Mouse (Mus musculus): Measurements from ENCODE around the gene Adamts20. TPM values are rescaled to one million over a fixed set of nuclear protein-coding genes. Genes with fewer than 3 reads are reported as not detected.

Gene Adamts20
- polyA plus RNA-seq, 1 experiment from 2014 or later = 7.4 TPM

DNA sequence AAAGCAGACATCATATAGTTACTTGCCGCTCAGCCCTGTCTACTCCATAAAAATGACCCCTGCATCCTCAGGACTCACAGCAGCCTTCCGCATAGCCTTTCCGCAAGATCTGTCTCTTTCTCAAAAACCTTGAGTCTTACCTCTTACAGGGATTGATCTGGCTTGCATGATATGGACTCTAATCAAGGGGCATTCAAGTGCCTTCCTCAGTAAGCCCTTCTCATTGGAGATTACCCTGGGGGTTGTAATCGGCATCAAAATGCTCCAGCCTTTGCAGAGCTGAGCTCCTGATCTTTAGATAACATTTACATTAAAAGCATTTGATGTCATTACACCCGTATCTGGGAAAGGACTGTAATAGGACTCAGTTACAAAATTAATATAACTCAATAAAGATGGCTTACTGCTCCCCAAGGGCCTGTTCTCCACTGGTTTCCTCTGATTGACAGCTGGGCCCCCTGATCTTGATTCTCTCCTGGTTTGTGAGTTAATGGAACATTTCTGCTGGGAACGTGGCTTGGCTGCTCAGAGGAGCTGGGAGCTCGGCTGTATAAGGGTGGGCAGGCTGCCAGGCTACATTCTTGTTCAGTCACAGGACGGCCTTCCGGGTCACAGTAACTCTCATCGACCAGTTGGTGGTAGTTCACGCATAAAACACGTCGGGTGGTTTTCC, 139.6 kb downstream of the Adamts20 start:
- H3K4me1 ChIP-seq = 0 out of 2 replicates have a peak, but pooled peaks cover 5% of the 10 kb centered on the region
- H3K9me3 ChIP-seq = no peaks in the 10 kb centered on the region
- no peak overlapping the region for H3K27ac ChIP-seq
- peaks cover 4% of the 10 kb centered on the region; the same call in 1 of the 2 replicates for H3K36me3 ChIP-seq
- WGBS = 66% methylated on average over 13 of the region's 13 CpGs
- ATAC-seq (ENCODE audit: low FRiP score, low read depth) = no peak
- H3K4me3 ChIP-seq = no peak overlapping the region
- H3K27me3 ChIP-seq (replicated peaks) = no peaks in the 10 kb centered on the region
- H3K9ac ChIP-seq = no peak overlapping the region
- no peak overlapping the region for H3K4me2 ChIP-seq (replicated peaks)

DNA sequence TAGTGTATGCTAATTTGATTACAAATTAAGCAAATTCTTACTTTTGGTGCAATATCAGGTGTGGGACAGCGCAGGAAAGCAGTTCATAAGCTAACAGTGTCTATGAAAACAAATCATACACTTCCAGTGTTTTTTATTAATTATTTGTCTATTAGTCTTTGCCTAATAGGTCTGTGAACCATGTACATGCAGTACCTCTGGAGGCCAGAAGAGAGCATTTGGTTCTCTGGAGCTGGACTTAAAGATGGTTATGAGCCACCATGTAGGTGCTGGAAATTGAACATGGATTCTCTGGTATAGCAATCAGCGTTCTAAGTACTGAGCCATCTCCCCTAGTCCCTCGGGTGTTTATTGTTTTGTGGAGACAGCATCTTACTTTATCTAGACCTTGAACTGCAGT, 149.0 kb downstream of the Adamts20 start:
- ATAC-seq (ENCODE audit: low FRiP score, low read depth) = no peak
- Histone ChIP-seq H3K4me3 (no peak overlapping the region), H3K9me3 (no peaks in the 10 kb centered on the region), H3K36me3 (no peaks in the 10 kb centered on the region), H3K4me2 (replicated peaks) (no peak overlapping the region), H3K4me1 (no peaks in the 10 kb centered on the region), H3K9ac (no peak overlapping the region), H3K27me3 (replicated peaks) (no peaks in the 10 kb centered on the region), H3K27ac (no peak overlapping the region)
- 96% methylated on average over 3 of the region's 3 CpGs for WGBS

DNA sequence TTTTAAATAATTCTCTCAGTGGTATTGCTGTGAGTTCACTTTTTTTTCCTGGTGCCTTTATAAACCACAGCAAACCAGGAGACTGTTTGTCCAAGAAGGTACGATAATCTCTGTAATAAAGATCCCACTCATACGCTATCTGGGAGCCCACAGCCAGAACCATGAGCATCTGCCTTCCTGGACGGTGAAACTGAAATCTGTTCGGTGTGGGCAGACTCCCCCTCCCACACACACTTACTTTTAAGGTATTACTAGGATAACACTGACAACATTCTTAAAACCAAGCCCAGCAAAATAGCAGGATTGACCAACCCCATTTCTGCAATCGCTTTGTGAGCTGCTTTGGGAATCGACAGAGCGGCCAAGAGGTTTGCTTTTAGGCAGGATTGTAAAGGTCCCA, 155.5 kb downstream of the Adamts20 start:
- Histone ChIP-seq H3K27me3 (replicated peaks) (no peaks in the 10 kb centered on the region), H3K4me3 (no peak overlapping the region), H3K27ac (no peak overlapping the region), H3K9me3 (no peaks in the 10 kb centered on the region), H3K4me2 (replicated peaks) (no peak overlapping the region), H3K36me3 (no peaks in the 10 kb centered on the region), H3K4me1 (no peaks in the 10 kb centered on the region), H3K9ac (no peak overlapping the region)
- ATAC-seq (ENCODE audit: low FRiP score, low read depth) = no peak
- WGBS = 94% methylated on average over 7 of the region's 7 CpGs

DNA sequence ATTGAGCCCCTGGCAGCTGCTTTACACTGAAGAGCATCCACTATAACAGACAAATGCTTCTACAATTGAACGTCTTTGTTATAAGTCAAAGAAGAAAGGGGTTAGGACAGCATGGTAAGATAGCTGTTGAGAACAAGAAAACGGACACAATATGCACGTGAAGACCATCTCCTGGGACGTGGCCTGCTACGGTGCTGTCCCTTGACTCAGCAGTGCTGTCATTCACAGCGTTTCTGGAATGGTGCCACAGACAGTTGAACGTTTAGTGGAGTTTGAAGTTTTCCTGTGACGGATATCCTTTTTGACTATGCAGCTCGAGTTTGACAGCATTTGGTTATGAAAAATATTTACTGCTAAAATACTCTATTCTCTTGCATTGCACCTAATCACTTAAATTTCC, 157.3 kb downstream of the Adamts20 start:
- WGBS = 78% methylated on average over 9 of the region's 9 CpGs
- Histone ChIP-seq H3K4me2 (replicated peaks) (no peak overlapping the region), H3K4me1 (no peaks in the 10 kb centered on the region), H3K27me3 (replicated peaks) (no peaks in the 10 kb centered on the region), H3K9ac (no peak overlapping the region), H3K27ac (no peak overlapping the region), H3K9me3 (no peaks in the 10 kb centered on the region), H3K4me3 (no peak overlapping the region), H3K36me3 (no peaks in the 10 kb centered on the region)
- ATAC-seq (ENCODE audit: low FRiP score, low read depth) = no peak

DNA sequence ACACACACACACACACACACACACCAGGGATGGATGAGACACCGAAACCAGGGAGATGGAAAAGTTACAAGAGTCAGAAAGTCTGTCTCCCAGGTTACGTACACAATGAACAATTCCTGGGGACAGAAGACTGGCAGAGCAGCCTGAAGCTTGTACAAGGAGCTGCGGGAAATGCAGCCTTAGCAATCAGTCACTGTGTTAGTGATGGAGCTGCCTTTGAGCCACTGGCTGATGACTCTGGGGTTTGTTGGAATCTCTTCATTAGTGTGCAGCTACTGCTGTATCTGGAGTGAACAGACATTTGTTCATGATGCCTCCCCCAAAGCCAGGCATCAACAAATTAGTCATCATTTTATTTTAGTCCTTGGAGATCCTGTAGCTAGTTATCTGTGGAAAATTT, 162.1 kb downstream of the Adamts20 start:
- ATAC-seq (ENCODE audit: low FRiP score, low read depth) = no peak

DNA sequence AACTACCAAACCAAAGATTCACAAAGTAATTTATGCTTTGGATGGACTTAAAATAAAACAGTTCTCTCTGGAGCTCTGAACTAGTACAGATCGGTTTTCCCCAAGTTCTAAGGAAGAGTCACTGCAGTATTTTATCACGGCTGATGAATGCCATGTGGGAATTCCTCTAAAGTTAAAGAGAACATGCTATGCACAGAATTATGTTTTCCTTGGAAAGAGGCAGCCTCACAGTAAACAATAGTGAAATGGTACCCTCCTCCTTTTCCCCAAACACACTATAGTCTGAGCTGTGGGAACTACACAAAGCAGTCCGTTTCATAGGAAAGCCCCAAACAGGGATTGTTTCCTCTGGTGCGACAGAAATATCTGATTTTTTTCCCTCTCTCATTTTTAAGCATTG, 171.1 kb downstream of the Adamts20 start:
- Histone ChIP-seq H3K36me3 (no peaks in the 10 kb centered on the region), H3K4me2 (replicated peaks) (no peak overlapping the region), H3K4me3 (no peak overlapping the region), H3K4me1 (no peaks in the 10 kb centered on the region), H3K9ac (no peak overlapping the region), H3K9me3 (no peaks in the 10 kb centered on the region), H3K27ac (no peak overlapping the region), H3K27me3 (replicated peaks) (no peaks in the 10 kb centered on the region)
- 79% methylated on average over 4 of the region's 4 CpGs for WGBS
- ATAC-seq (ENCODE audit: low FRiP score, low read depth) = no peak

More for the DNA sequence above, 162.1 kb downstream of the Adamts20 start:
- Histone ChIP-seq H3K9ac (no peak overlapping the region), H3K9me3 (no peaks in the 10 kb centered on the region), H3K27me3 (replicated peaks) (no peaks in the 10 kb centered on the region), H3K4me3 (no peak overlapping the region), H3K36me3 (no peaks in the 10 kb centered on the region), H3K4me2 (replicated peaks) (no peak overlapping the region), H3K4me1 (no peaks in the 10 kb centered on the region), H3K27ac (no peak overlapping the region)
- WGBS = 80% methylated on average over 3 of the region's 3 CpGs

DNA sequence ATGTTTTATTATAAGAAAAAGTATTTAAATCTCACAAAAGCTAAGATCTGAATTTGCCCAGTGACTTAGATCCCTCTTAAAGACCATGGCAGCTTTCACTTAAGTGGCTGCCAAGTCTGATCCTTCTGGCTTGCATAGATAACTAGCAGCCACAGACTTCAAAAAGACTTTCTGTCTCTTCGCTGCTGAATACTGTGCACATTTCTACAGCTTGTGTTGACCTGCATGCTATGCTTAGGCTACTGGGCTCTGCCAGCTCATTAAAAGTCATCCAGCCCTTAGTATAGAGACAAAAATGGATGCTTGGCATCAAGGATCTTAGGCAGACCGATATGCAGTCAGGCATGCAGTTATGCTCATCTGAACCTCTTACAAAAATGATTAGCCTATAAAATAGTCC, 177.2 kb downstream of the Adamts20 start:
- no peak overlapping the region for H3K4me2 ChIP-seq (replicated peaks)
- no peak overlapping the region for H3K4me3 ChIP-seq
- no peak overlapping the region for H3K9ac ChIP-seq
- H3K27ac ChIP-seq = no peak overlapping the region
- no peaks in the 10 kb centered on the region for H3K4me1 ChIP-seq
- ATAC-seq (ENCODE audit: low FRiP score, low read depth) = no peak
- no peaks in the 10 kb centered on the region for H3K9me3 ChIP-seq
- no peaks in the 10 kb centered on the region for H3K36me3 ChIP-seq
- 87% methylated on average over 2 of the region's 2 CpGs for WGBS
- H3K27me3 ChIP-seq (replicated peaks) = no peaks in the 10 kb centered on the region

DNA sequence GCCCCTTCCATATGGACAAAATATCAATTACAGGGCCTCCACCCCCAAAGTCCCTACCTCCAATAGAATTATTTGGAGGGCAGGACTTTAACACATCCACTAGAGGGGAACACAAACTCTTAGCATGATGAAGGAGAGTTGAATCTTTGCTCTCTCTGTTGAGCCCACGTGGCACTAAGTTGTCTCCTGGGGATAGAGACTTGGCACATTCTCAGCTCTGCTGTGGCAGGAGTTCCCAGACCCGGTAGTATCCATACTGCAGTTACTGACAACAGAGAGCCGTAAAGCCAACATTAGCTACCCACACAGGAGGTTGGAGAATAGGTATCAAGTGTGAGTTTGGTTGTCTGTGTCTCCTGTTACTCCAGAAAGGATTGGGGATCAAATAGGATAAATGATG, 177.7 kb downstream of the Adamts20 start:
- 71% methylated on average over 3 of the region's 3 CpGs for WGBS
- Histone ChIP-seq H3K36me3 (no peaks in the 10 kb centered on the region), H3K4me2 (replicated peaks) (no peak overlapping the region), H3K27ac (no peak overlapping the region), H3K27me3 (replicated peaks) (no peaks in the 10 kb centered on the region), H3K9me3 (no peaks in the 10 kb centered on the region), H3K4me3 (no peak overlapping the region), H3K4me1 (no peaks in the 10 kb centered on the region), H3K9ac (no peak overlapping the region)
- no peak for ATAC-seq (ENCODE audit: low FRiP score, low read depth)

DNA sequence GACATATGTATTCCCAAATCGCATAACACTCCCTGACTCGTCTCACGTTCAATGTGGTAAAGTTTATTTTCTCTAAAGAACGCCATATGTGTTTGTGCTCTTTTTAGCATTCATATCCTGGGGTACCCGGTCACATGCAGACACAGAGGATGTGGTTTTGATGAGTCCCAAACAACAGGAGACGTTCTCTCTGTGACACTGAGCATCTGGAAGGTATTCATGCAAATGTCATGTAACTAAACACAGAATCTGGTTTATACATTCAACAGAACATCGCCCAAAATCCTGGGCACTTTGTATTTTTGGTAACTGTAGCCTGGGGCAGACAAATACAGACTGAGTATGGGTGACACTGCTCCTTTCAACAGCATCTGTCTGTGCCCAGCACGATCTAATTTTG, 188.8 kb downstream of the Adamts20 start:
- Histone ChIP-seq H3K9me3 (no peaks in the 10 kb centered on the region), H3K36me3 (no peaks in the 10 kb centered on the region), H3K27me3 (replicated peaks) (no peaks in the 10 kb centered on the region), H3K4me3 (no peak overlapping the region), H3K9ac (no peak overlapping the region), H3K27ac (no peak overlapping the region), H3K4me1 (no peaks in the 10 kb centered on the region), H3K4me2 (replicated peaks) (no peak overlapping the region)
- 80% methylated on average over 8 of the region's 8 CpGs for WGBS
- ATAC-seq (ENCODE audit: low FRiP score, low read depth) = no peak

DNA sequence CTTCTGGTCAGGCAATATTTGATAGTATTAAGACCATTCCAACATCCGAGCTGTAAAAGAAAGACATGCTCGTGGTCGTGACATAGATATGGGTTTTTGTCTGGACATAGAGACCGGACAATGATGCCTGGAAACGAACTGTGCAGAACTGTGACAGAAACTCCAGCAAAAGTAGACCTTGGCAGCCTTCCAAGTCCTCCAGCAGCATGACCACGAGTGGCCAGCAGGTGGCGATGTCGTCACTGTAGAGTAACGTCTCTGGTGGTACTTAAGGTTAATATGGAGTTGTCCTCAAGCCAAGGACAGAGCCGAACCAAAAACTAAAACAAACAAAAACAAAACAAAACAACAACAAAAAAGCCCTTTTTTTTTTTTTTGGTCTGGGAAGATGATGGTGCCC, 199.6 kb downstream of the Adamts20 start:
- H3K4me2 ChIP-seq (replicated peaks) = no peak overlapping the region
- H3K4me1 ChIP-seq = peaks cover 5% of the 10 kb centered on the region; the same call in 1 of the 2 replicates
- no peak overlapping the region for H3K27ac ChIP-seq
- no peaks in the 10 kb centered on the region for H3K9me3 ChIP-seq
- H3K4me3 ChIP-seq = no peak overlapping the region
- H3K36me3 ChIP-seq = no peaks in the 10 kb centered on the region
- ATAC-seq (ENCODE audit: low FRiP score, low read depth) = no peak
- 30% methylated on average over 10 of the region's 10 CpGs for WGBS
- no peaks in the 10 kb centered on the region for H3K27me3 ChIP-seq (replicated peaks)
- H3K9ac ChIP-seq = no peak overlapping the region

DNA sequence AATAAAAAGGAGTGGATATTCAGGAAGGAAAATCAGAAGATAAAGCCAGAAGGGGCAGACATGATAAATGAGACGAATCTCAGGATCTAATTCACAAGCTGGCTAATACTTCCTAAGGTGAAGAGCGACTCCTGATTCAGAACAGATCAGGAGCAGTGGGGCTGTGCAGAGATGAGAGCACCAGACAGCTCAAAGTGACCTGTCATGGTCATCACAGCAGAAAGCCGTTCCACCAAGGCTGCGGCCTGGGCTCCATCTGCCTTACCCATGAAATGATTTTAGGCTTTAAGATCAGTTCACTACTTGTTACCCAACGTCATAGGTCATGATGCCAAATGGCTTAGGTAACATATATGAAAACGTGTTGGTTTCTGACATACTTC, 200.7 kb downstream of the Adamts20 start:
- no peak for ATAC-seq (ENCODE audit: low FRiP score, low read depth)
- no peak overlapping the region for H3K4me3 ChIP-seq
- H3K4me1 ChIP-seq = peaks cover 5% of the 10 kb centered on the region; the same call in 1 of the 2 replicates
- 85% methylated on average over 6 of the region's 6 CpGs for WGBS
- H3K27me3 ChIP-seq (replicated peaks) = no peaks in the 10 kb centered on the region
- no peak overlapping the region for H3K9ac ChIP-seq
- H3K36me3 ChIP-seq = no peaks in the 10 kb centered on the region
- no peak overlapping the region for H3K4me2 ChIP-seq (replicated peaks)
- no peaks in the 10 kb centered on the region for H3K9me3 ChIP-seq
- no peak overlapping the region for H3K27ac ChIP-seq

DNA sequence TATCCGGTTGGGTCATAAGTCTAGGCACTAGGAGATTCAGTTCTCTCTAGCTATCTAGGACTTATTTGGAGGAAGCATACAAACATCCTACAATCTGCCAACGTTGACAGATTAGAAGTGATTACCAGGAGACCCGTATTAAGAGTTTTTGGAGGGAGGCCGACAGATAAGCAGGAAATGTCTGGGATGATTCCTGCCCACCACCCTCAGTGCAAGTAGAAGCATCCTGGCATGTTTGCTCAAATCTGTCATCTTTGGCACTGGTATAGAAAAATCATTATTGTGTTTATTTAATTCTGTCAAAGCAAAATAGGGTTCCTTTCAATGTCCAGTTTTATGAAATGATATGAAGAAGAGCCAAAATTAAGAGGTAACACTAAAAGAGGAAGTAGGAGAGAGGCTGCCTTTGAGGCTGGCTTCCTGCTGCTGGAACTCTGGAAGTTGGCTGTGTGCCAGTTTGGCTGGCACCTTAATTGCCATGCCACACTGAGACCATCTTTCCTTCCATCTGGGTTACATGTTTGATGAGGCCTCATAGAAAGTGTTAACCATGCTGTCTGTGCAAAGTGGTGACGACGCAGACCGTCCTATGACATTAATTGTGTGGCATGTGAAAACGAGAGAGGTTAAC, 201.2 kb downstream of the Adamts20 start:
- 84% methylated on average over 8 of the region's 8 CpGs for WGBS
- Histone ChIP-seq H3K9ac (no peak overlapping the region), H3K9me3 (no peaks in the 10 kb centered on the region), H3K4me3 (no peak overlapping the region), H3K36me3 (no peaks in the 10 kb centered on the region), H3K4me1 (peaks cover 5% of the 10 kb centered on the region; the same call in 1 of the 2 replicates), H3K27ac (no peak overlapping the region), H3K27me3 (replicated peaks) (no peaks in the 10 kb centered on the region), H3K4me2 (replicated peaks) (no peak overlapping the region)
- ATAC-seq (ENCODE audit: low FRiP score, low read depth) = no peak

DNA sequence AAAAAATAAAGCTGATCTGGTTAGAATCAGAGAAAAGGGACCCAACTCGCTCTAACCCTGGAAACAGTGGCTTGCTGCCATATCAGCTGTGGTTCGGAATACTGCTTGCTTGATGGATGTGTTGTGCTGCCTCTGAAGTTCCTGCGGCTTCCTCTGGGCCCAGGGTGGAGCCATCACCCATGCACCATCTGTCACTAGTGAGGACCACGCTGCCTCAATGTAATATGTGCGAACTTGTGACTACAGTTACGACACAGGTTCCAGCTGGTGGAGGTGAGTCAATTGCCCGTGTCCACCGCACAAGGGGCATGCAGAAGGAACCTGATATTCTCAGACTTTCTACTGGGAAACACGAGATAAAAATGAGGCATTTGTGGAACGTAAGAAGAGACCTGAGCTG, 202.0 kb downstream of the Adamts20 start:
- Histone ChIP-seq H3K27me3 (replicated peaks) (no peaks in the 10 kb centered on the region), H3K4me1 (peaks cover 5% of the 10 kb centered on the region; the same call in 1 of the 2 replicates), H3K9me3 (no peaks in the 10 kb centered on the region), H3K9ac (no peak overlapping the region), H3K4me3 (no peak overlapping the region), H3K27ac (no peak overlapping the region), H3K4me2 (replicated peaks) (no peak overlapping the region), H3K36me3 (no peaks in the 10 kb centered on the region)
- ATAC-seq (ENCODE audit: low FRiP score, low read depth) = no peak
- WGBS = 66% methylated on average over 10 of the region's 10 CpGs
